Mouse (Mus musculus): ENCODE results near the gene Bckdk. TPM values are rescaled to one million over a fixed set of nuclear protein-coding genes. Genes with fewer than 3 reads are reported as not detected.
"Not testable (repeated sequence)": the region's sequence is repeated elsewhere in the genome, so short reads cannot be mapped to it uniquely, and the experiment has no call there.

Gene Bckdk
- polyA plus RNA-seq, 1 experiment, result 55.7 TPM

DNA sequence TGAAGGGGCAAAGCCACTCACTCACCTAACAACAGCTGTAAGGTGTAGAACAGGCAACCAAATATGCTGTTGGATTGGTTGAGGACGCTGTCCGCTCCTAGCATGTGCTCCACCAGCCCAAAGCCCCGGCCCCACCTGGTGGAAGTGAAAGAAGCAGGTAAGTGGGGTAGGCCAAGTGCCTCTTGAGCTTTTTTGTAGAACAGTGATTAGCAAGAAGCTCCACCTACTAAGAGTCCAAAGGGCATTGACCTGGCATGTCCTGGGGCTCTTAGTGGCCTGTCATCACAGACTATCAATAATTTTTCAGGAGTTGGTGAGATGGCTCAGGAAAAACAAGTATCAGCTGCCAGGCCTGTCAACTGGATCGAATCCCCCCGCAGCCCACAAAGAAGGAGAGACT is 9.4 kb upstream of the Bckdk start:
- TF ChIP-seq CTCF (IDR thresholded peaks at IDR 0.05; ENCODE audit: extremely low read depth, insufficient read depth, low read length) (no peak), POLR2A (IDR thresholded peaks at IDR 0.05; ENCODE audit: extremely low read depth, insufficient read depth, low read length) (no peak)
- no peak overlapping the region for H3K27ac ChIP-seq (ENCODE audit: insufficient read depth, low read length)
- peak overlapping the region; percentile 55 for H3K4me3 ChIP-seq (ENCODE audit: insufficient read depth, low read length)
- H3K4me1 ChIP-seq (ENCODE audit: control insufficient read depth, insufficient read depth, low read length), result no peaks in the 10 kb centered on the region

DNA sequence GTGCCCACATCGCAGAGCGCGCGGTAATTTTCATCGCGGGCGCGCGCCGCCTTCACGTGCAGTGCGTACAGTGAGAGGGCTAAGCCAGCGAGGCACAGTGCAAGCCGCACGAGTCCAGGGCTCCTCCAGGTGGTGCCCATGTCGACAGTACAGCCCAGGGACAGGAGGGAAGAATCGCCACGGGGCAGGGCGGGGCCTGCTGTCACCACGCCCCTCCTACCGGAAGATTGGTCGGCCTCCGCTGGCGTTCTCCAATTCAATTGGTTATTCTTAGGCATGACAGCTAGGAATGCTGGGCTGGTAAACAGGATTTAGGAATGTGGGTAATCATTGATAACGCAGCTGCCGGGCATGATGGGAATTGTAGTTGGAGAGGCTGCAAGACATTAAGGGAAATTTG is 8.4 kb upstream of the Bckdk start, which contains the start of the genes Gm21974 and Vkorc1:
TSS of gene Gm21974 (minus strand) at position 13 of the 400 bp plus-strand sequence.
TSS of gene Vkorc1 (minus strand) at position 176 of the 400 bp plus-strand sequence.
- TF ChIP-seq POLR2A (IDR thresholded peaks at IDR 0.05; ENCODE audit: extremely low read depth, insufficient read depth, low read length), result peak; percentile 83; the same call in 1 of the 2 replicates
- TF ChIP-seq CTCF (IDR thresholded peaks at IDR 0.05; ENCODE audit: extremely low read depth, insufficient read depth, low read length), result peak; percentile 7; the same call in 1 of the 2 replicates
- H3K4me3 ChIP-seq (ENCODE audit: insufficient read depth, low read length), result peak within 1 kb of the TSS; percentile 55
- H3K27ac ChIP-seq (ENCODE audit: insufficient read depth, low read length), result no peak within 1 kb of the TSS
- H3K4me1 ChIP-seq (ENCODE audit: control insufficient read depth, insufficient read depth, low read length), result no peaks in the 10 kb centered on the region

DNA sequence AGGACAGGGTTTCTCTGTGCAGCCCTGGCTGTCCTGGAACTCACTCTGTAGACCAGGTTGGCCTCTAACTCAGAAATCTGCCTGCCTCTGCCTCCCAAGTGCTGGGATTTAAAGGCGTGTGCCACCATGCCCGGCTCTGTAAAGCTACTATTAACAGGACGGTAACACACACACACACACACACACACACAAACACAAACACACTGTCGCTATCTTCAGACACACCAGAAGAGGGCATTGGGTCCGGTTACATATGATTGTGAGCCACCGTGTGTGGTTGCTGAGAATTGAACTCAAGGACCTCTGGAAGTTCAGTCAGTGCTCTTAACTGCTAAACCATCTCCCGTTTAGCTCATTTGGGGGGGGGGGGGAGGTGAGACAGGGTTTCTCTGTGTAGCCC is 8.0 kb upstream of the Bckdk start:
- H3K4me1 ChIP-seq (ENCODE audit: control insufficient read depth, insufficient read depth, low read length); H3K27ac ChIP-seq (ENCODE audit: insufficient read depth, low read length): not testable (repeated sequence)
- peak overlapping the region; percentile 55; the same call in 1 of the 2 replicates for H3K4me3 ChIP-seq (ENCODE audit: insufficient read depth, low read length)

DNA sequence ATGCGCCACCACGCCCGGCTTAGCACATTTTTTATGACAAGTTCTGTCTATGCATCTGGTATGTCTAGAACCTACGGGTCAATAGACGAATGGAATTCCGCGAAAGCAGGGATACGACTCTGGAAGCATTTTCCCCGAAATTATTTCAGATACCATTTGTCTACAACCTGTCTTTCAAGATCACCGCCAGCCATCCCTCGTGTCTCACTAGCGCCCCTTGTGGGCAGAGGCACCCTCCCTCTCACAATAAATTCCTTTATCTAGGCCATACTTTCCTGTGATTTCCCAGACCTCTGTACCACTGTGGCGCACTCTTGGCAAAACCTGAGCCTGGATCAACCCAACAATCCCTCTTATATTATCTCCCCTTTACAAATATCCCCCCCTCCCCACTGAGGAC is 7.5 kb upstream of the Bckdk start:
- Histone ChIP-seq H3K4me3 (ENCODE audit: insufficient read depth, low read length) (no peak overlapping the region), H3K27ac (ENCODE audit: insufficient read depth, low read length) (no peak overlapping the region), H3K4me1 (ENCODE audit: control insufficient read depth, insufficient read depth, low read length) (no peaks in the 10 kb centered on the region)
- TF ChIP-seq POLR2A (IDR thresholded peaks at IDR 0.05; ENCODE audit: extremely low read depth, insufficient read depth, low read length), result no peak
- TF ChIP-seq CTCF (IDR thresholded peaks at IDR 0.05; ENCODE audit: extremely low read depth, insufficient read depth, low read length), result peak; percentile 67

DNA sequence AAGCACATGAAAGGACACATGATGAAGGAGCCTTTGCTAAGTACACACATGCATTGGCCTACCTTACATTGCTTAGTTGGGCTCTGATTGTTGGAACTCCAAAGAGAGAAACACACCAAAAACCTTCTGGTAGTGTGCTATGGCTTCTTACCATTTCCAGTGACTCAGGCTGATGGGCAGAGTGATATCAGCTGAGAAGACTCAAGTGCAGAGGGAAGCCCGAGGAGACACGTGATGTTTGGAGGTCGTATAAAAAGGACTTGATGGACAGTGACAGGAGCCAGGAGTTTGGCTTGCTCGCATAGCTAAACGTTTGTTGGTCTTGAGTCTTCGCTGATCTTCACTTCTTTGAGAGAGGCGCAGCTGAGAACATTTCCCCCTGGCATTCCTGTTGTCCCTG is 6.3 kb upstream of the Bckdk start:
- no peak overlapping the region for H3K4me3 ChIP-seq (ENCODE audit: insufficient read depth, low read length)
- H3K27ac ChIP-seq (ENCODE audit: insufficient read depth, low read length), result no peak overlapping the region
- no peaks in the 10 kb centered on the region for H3K4me1 ChIP-seq (ENCODE audit: control insufficient read depth, insufficient read depth, low read length)
- TF ChIP-seq POLR2A (IDR thresholded peaks at IDR 0.05; ENCODE audit: extremely low read depth, insufficient read depth, low read length), result no peak
- TF ChIP-seq CTCF (IDR thresholded peaks at IDR 0.05; ENCODE audit: extremely low read depth, insufficient read depth, low read length), result no peak

DNA sequence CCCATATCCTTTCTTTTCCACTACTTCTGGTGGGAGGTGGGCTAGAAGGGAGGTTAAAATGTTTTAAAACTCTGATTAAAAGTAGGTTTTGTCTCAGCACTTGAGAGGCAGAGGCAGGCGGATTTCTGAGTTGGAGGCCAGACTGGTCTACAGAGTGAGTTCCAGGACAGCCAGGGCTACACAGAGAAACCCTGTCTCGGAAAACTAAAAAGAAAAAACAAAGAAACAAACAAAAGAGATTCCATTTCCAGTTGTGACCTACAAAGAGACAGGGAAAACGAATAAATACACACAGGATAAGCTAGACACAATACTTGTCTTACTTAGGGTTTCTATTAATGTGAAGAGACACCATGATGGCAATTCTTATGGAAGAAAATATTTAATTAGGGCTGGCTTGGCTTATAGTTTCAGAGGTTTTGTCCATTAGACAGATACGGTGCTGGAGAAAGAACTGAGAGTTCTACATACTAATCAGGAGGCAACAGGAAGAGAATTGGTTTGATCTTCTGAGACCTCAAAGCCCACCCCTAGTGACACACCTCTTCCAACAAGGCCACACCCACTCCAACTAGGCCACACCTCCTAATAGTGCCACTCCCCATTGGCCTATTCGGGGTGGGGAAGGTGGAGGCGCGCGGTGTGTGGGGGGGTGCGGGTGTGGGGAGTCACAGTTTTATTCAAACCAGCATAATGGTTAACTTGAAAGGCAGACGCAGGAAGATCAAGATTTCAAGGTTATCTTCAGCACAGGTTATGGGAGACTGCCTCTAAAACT is 5.5 kb upstream of the Bckdk start:
- Histone ChIP-seq H3K4me1 (ENCODE audit: control insufficient read depth, insufficient read depth, low read length) (no peaks in the 10 kb centered on the region), H3K4me3 (ENCODE audit: insufficient read depth, low read length) (no peak overlapping the region), H3K27ac (ENCODE audit: insufficient read depth, low read length) (no peak overlapping the region)
- no peak for TF ChIP-seq CTCF (IDR thresholded peaks at IDR 0.05; ENCODE audit: extremely low read depth, insufficient read depth, low read length)
- TF ChIP-seq POLR2A (IDR thresholded peaks at IDR 0.05; ENCODE audit: extremely low read depth, insufficient read depth, low read length), result no peak

DNA sequence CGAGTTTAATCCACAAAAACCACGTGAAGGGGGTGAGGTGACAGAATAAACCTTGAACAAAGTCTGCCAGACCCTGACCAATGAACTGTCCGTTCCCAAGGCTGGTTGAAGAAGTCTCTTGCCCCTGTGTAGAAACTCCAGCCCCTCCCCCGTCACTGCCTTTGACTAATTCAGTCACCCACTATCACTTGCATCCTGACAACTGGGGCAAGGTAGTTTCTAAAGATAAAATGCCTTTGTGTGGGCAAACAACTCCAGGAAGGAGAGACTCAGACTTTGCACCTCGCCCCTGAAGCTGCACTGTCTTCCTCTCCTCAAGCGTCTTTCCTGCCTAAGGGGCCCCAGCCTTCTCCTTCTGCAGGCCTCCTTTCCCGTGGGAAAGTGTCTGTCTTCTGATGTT is 3.9 kb upstream of the Bckdk start:
- no peak for TF ChIP-seq CTCF (IDR thresholded peaks at IDR 0.05; ENCODE audit: extremely low read depth, insufficient read depth, low read length)
- no peak for TF ChIP-seq POLR2A (IDR thresholded peaks at IDR 0.05; ENCODE audit: extremely low read depth, insufficient read depth, low read length)
- H3K27ac ChIP-seq (ENCODE audit: insufficient read depth, low read length), result no peak overlapping the region
- H3K4me1 ChIP-seq (ENCODE audit: control insufficient read depth, insufficient read depth, low read length), result 0 out of 2 replicates have a peak, but pooled peaks cover 3% of the 10 kb centered on the region
- H3K4me3 ChIP-seq (ENCODE audit: insufficient read depth, low read length), result no peak overlapping the region

DNA sequence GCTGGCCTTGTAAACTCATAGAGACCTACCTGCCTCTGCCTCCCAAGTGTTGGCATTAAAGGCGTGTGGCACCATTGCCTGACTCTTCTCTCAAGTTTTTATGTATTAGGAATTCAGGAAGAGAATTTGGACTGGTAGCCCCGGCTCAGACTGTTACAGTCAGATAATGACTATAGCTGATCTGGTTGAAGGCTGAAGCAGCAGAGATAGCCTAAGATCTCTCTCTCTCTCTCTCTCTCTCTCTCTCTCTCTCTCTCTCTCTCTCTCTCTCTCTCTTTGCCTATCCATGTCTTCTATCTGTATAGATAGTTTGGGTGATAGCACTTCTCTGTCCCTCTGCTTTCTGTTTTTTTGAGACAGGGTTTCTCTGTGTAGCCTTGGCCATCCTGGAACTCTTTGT is 2.1 kb upstream of the Bckdk start:
- H3K4me3 ChIP-seq (ENCODE audit: insufficient read depth, low read length), result no peak overlapping the region
- 0 out of 2 replicates have a peak, but pooled peaks cover 4% of the 10 kb centered on the region for H3K4me1 ChIP-seq (ENCODE audit: control insufficient read depth, insufficient read depth, low read length)
- H3K27ac ChIP-seq (ENCODE audit: insufficient read depth, low read length), result no peak overlapping the region
- no peak for TF ChIP-seq POLR2A (IDR thresholded peaks at IDR 0.05; ENCODE audit: extremely low read depth, insufficient read depth, low read length)
- TF ChIP-seq CTCF (IDR thresholded peaks at IDR 0.05; ENCODE audit: extremely low read depth, insufficient read depth, low read length), result no peak

DNA sequence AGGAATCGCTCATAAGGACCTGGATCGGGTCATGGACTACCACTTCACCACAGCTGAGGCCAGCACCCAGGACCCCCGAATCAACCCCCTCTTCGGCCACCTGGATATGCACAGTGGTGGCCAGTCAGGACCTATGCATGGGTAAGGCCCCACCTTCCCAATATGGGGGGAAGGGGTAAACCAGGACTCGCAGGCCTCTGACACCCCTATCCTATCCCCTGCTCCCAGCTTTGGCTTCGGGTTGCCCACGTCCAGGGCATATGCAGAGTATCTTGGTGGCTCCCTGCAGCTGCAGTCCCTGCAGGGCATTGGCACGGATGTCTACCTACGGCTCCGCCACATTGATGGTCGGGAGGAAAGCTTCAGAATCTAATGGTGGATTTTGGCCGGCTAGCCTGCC is 4.1 kb downstream of the Bckdk start:
- Histone ChIP-seq H3K4me3 (ENCODE audit: insufficient read depth, low read length) (no peak overlapping the region), H3K27ac (ENCODE audit: insufficient read depth, low read length) (no peak overlapping the region), H3K4me1 (ENCODE audit: control insufficient read depth, insufficient read depth, low read length) (0 out of 2 replicates have a peak, but pooled peaks cover 4% of the 10 kb centered on the region)
- TF ChIP-seq CTCF (IDR thresholded peaks at IDR 0.05; ENCODE audit: extremely low read depth, insufficient read depth, low read length) (no peak), POLR2A (IDR thresholded peaks at IDR 0.05; ENCODE audit: extremely low read depth, insufficient read depth, low read length) (no peak)

DNA sequence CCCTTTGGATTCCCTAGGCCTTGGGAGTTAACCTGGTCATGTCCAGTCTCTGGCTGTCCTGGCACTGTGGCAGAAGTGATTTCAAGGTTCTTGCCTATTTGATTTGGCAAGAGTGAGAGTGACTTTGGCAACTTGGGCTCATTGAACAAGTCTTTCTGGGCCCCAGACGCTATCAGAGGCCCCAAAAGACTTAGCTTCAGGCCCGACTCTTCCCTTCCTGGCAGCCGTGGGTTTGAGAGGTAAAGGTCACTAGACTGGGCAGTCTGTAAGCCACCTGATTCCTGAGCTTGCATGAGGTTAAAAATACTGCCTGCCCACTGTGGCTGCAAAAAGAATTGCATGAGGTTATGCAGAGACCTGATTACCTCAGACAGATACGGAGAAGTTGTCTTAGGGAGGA is 4.8 kb downstream of the Bckdk start:
- Histone ChIP-seq H3K4me3 (ENCODE audit: insufficient read depth, low read length) (no peak overlapping the region), H3K4me1 (ENCODE audit: control insufficient read depth, insufficient read depth, low read length) (0 out of 2 replicates have a peak, but pooled peaks cover 4% of the 10 kb centered on the region), H3K27ac (ENCODE audit: insufficient read depth, low read length) (no peak overlapping the region)
- TF ChIP-seq CTCF (IDR thresholded peaks at IDR 0.05; ENCODE audit: extremely low read depth, insufficient read depth, low read length) (no peak), POLR2A (IDR thresholded peaks at IDR 0.05; ENCODE audit: extremely low read depth, insufficient read depth, low read length) (no peak)
